In genomic region chr2:50588652-50589051, GRCm38 (mm10) we compare ENCODE assay signal across 8 mouse cellular contexts.
"Had no signal": no experiment of that assay in that cellular context is flagged by ENCODE, and none has a peak within 500 bp of the region (broad histone marks: within the 10 kb centered on the region; RNA-seq: fewer than 3 reads in every experiment).

No protein-coding gene starts in this region.

- H3K27ac ChIP-seq: layer of hippocampus, adult 2 months; limb, embryonic 10.5 days; lung, embryonic 15.5 days; midbrain, embryonic 10.5 days; neural tube, embryonic 12.5 days had no signal

- H3K27me3 ChIP-seq: lung, embryonic 15.5 days; neural tube, embryonic 12.5 days had no signal

- H3K4me1 ChIP-seq: lung, embryonic 15.5 days; neural tube, embryonic 12.5 days had no signal

- H3K9me3 ChIP-seq: limb, embryonic 10.5 days; lung, embryonic 15.5 days; midbrain, embryonic 10.5 days; neural tube, embryonic 12.5 days had no signal

- DNase-seq: kidney, adult 18-20 months; kidney, postnatal 10 days; lung, postnatal 14 days had no signal

- H3K4me2 ChIP-seq: lung, embryonic 15.5 days; neural tube, embryonic 12.5 days had no signal

- H3K36me3 ChIP-seq: limb, embryonic 10.5 days; lung, embryonic 15.5 days; midbrain, embryonic 10.5 days; neural tube, embryonic 12.5 days had no signal

- H3K9ac ChIP-seq: lung, embryonic 15.5 days; neural tube, embryonic 12.5 days had no signal

- H3K4me3 ChIP-seq: layer of hippocampus, adult 2 months; limb, embryonic 10.5 days; lung, embryonic 15.5 days; midbrain, embryonic 10.5 days; neural tube, embryonic 12.5 days had no signal
